Mouse (Mus musculus) small intestine, adult 2 months (tissue): ENCODE measurements around the gene Bcr.

Experiments used
- CTCF ChIP-seq: fragments of 200-500 bp; IDR thresholded peaks from 2 replicates; pipeline ENCODE4 v1.5.1; 2012; ENCODE audit warnings: low read depth, mild to moderate bottlenecking, control low read depth, inconsistent platforms, low read length, moderate library complexity, mixed read lengths; ENCODE audit not compliant: insufficient replicate concordance, insufficient read length; ENCODE audit errors: extremely low read depth
- POLR2A ChIP-seq: fragments of 200-500 bp; IDR thresholded peaks from 2 replicates; pipeline ENCODE4 v1.6.1; 2012; ENCODE audit warnings: low read depth, mild to moderate bottlenecking, control low read depth, inconsistent platforms, low read length, moderate library complexity

GRCm38 (mm10) chr10:75178911-75179310, 118.5 kb downstream of the Bcr start:
- TF ChIP-seq CTCF (no peak), POLR2A (no peak)
